Mouse (Mus musculus): ENCODE data around the gene Enpp5. TPM values are rescaled to one million over a fixed set of nuclear protein-coding genes. Genes with fewer than 3 reads are reported as not detected.

Gene Enpp5
- 220 and 223 TPM in 2 replicates for polyA plus RNA-seq (2012; rRNA removed)

- 1% methylated on average over 31 of the region's 31 CpGs for WGBS
- TF ChIP-seq CTCF (IDR thresholded peaks at IDR 0.05; ENCODE audit: borderline replicate concordance, insufficient read depth, low read depth, low read length) (no peak), POLR2A (IDR thresholded peaks at IDR 0.05; ENCODE audit: borderline replicate concordance, insufficient read depth, low read length) (peak; percentile 77)
- peak; percentile 93 to 95 for DNase-seq
- peaks cover 2% of the 10 kb centered on the region; the same call in 1 of the 2 replicates for H3K4me1 ChIP-seq (ENCODE audit: control insufficient read depth, insufficient read depth, low read length)
- H3K4me3 ChIP-seq (replicated peaks; ENCODE audit: insufficient read depth, low read depth, low read length): peak within 1 kb of the TSS; percentile 62
- peak within 1 kb of the TSS; percentile 67; the same call in 1 of the 2 replicates for H3K27ac ChIP-seq (ENCODE audit: insufficient read depth, low read length)
- no peaks in the 10 kb centered on the region for H3K27me3 ChIP-seq (ENCODE audit: control insufficient read depth, insufficient read depth, low read length)
These were observed at the start of gene Enpp5 for GRCm38 (mm10) chr17:44078631-44079350. Enpp5 (plus strand) TSS chr17:44078813.

- 60% methylated on average over 5 of the region's 5 CpGs for WGBS
These were observed 49.0 kb upstream of the Enpp5 start for GRCm38 (mm10) chr17:44029616-44030015.

GRCm38 (mm10) chr17:44030776-44031587 is 47.6 kb upstream of the Enpp5 start:
- H3K27ac ChIP-seq (ENCODE audit: insufficient read depth, low read length): peak overlapping the region; percentile 82; the same call in 1 of the 2 replicates
- no peaks in the 10 kb centered on the region for H3K27me3 ChIP-seq (ENCODE audit: control insufficient read depth, insufficient read depth, low read length)
- H3K4me3 ChIP-seq (replicated peaks; ENCODE audit: insufficient read depth, low read depth, low read length): no peak overlapping the region
- H3K4me1 ChIP-seq (ENCODE audit: control insufficient read depth, insufficient read depth, low read length): no peaks in the 10 kb centered on the region; the same call in 1 of the 2 replicates
- DNase-seq: peak in 1 of 2 experiments; percentile 49
- WGBS: 63% methylated on average over 3 of the region's 3 CpGs
- no peak for TF ChIP-seq CTCF (IDR thresholded peaks at IDR 0.05; ENCODE audit: borderline replicate concordance, insufficient read depth, low read depth, low read length)
- no peak for TF ChIP-seq POLR2A (IDR thresholded peaks at IDR 0.05; ENCODE audit: borderline replicate concordance, insufficient read depth, low read length)

More at GRCm38 (mm10) chr17:44029616-44030015, 49.0 kb upstream of the Enpp5 start:
- peaks cover 4% of the 10 kb centered on the region for H3K4me1 ChIP-seq (ENCODE audit: control insufficient read depth, insufficient read depth, low read length)
- DNase-seq: no peak
- no peaks in the 10 kb centered on the region for H3K27me3 ChIP-seq (ENCODE audit: control insufficient read depth, insufficient read depth, low read length)
- H3K4me3 ChIP-seq (replicated peaks; ENCODE audit: insufficient read depth, low read depth, low read length): no peak overlapping the region
- TF ChIP-seq POLR2A (IDR thresholded peaks at IDR 0.05; ENCODE audit: borderline replicate concordance, insufficient read depth, low read length) (no peak), CTCF (IDR thresholded peaks at IDR 0.05; ENCODE audit: borderline replicate concordance, insufficient read depth, low read depth, low read length) (no peak)
- no peak overlapping the region for H3K27ac ChIP-seq (ENCODE audit: insufficient read depth, low read length)

- no peak for DNase-seq
- H3K4me1 ChIP-seq (ENCODE audit: control insufficient read depth, insufficient read depth, low read length): no peaks in the 10 kb centered on the region
- 95% methylated on average over 1 of the region's 1 CpGs for WGBS
These were observed 43.6 kb upstream of the Enpp5 start for GRCm38 (mm10) chr17:44035005-44035404.

GRCm38 (mm10) chr17:44038656-44039055 is 40.0 kb upstream of the Enpp5 start:
- Histone ChIP-seq H3K27ac (ENCODE audit: insufficient read depth, low read length) (no peak overlapping the region), H3K4me3 (replicated peaks; ENCODE audit: insufficient read depth, low read depth, low read length) (no peak overlapping the region), H3K4me1 (ENCODE audit: control insufficient read depth, insufficient read depth, low read length) (no peaks in the 10 kb centered on the region), H3K27me3 (ENCODE audit: control insufficient read depth, insufficient read depth, low read length) (no peaks in the 10 kb centered on the region)
- peak; percentile 22 to 25 for DNase-seq
- no peak for TF ChIP-seq POLR2A (IDR thresholded peaks at IDR 0.05; ENCODE audit: borderline replicate concordance, insufficient read depth, low read length)
- no peak for TF ChIP-seq CTCF (IDR thresholded peaks at IDR 0.05; ENCODE audit: borderline replicate concordance, insufficient read depth, low read depth, low read length)
- 55% methylated on average over 9 of the region's 9 CpGs for WGBS

More at GRCm38 (mm10) chr17:44035005-44035404, 43.6 kb upstream of the Enpp5 start:
- H3K27ac ChIP-seq (ENCODE audit: insufficient read depth, low read length): no peak overlapping the region
- no peaks in the 10 kb centered on the region for H3K27me3 ChIP-seq (ENCODE audit: control insufficient read depth, insufficient read depth, low read length)
- TF ChIP-seq POLR2A (IDR thresholded peaks at IDR 0.05; ENCODE audit: borderline replicate concordance, insufficient read depth, low read length): no peak
- TF ChIP-seq CTCF (IDR thresholded peaks at IDR 0.05; ENCODE audit: borderline replicate concordance, insufficient read depth, low read depth, low read length): no peak
- no peak overlapping the region for H3K4me3 ChIP-seq (replicated peaks; ENCODE audit: insufficient read depth, low read depth, low read length)

GRCm38 (mm10) chr17:44040449-44040848 is 38.2 kb upstream of the Enpp5 start:
- Histone ChIP-seq H3K27ac (ENCODE audit: insufficient read depth, low read length) (no peak overlapping the region), H3K27me3 (ENCODE audit: control insufficient read depth, insufficient read depth, low read length) (no peaks in the 10 kb centered on the region), H3K4me1 (ENCODE audit: control insufficient read depth, insufficient read depth, low read length) (no peaks in the 10 kb centered on the region), H3K4me3 (replicated peaks; ENCODE audit: insufficient read depth, low read depth, low read length) (no peak overlapping the region)
- TF ChIP-seq CTCF (IDR thresholded peaks at IDR 0.05; ENCODE audit: borderline replicate concordance, insufficient read depth, low read depth, low read length): no peak
- no peak for DNase-seq
- 99% methylated on average over 2 of the region's 2 CpGs for WGBS

- no peak for DNase-seq
- no peaks in the 10 kb centered on the region for H3K27me3 ChIP-seq (ENCODE audit: control insufficient read depth, insufficient read depth, low read length)
- 76% methylated on average over 2 of the region's 2 CpGs for WGBS
- TF ChIP-seq POLR2A (IDR thresholded peaks at IDR 0.05; ENCODE audit: borderline replicate concordance, insufficient read depth, low read length) (no peak), CTCF (IDR thresholded peaks at IDR 0.05; ENCODE audit: borderline replicate concordance, insufficient read depth, low read depth, low read length) (no peak)
- H3K4me3 ChIP-seq (replicated peaks; ENCODE audit: insufficient read depth, low read depth, low read length): no peak overlapping the region
- no peaks in the 10 kb centered on the region for H3K4me1 ChIP-seq (ENCODE audit: control insufficient read depth, insufficient read depth, low read length)
- no peak overlapping the region for H3K27ac ChIP-seq (ENCODE audit: insufficient read depth, low read length)
These were observed 36.3 kb upstream of the Enpp5 start for GRCm38 (mm10) chr17:44042301-44042700.
